Mouse (Mus musculus): ENCODE measurements at regions not wholly inside any gene's neighbourhood (a gene's known extent, or its start where the extent isn't known, plus 50 kb on each side); places are given as distances from the start of the nearest gene placed in this dataset.
"Not testable (repeated sequence)": the region's sequence is repeated elsewhere in the genome, so short reads cannot be mapped to it uniquely, and the experiment has no call there.

DNA sequence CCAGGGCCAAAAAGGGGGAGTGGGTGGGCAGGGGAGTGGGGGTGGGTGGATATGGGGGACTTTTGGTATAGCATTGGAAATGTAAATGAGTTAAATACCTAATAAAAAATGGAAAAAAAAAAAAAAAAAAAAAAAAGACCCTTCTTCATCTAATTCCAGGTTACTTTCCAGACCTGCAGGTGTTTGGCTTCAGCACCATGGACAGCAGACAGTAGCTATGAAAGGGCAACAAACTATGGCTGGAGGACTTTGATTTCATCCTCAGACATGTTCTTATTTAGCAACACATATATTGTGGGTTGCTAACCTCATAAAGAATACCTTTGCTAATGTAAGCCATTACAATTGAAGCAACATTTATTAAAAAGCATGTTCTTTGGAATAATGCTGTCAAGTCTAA, 342.0 kb upstream of the Klhl29 start:
- H3K4me3 ChIP-seq (ENCODE audit: low read depth, low read length); H3K27ac ChIP-seq (ENCODE audit: low read depth, low read length); DNase-seq (ENCODE audit: low spot score); H3K4me2 ChIP-seq (ENCODE audit: low read length); H3K36me3 ChIP-seq (ENCODE audit: control insufficient read depth, insufficient read depth, low read length); H3K27me3 ChIP-seq (replicated peaks; ENCODE audit: control insufficient read depth, insufficient read depth, low read length); H3K9ac ChIP-seq (ENCODE audit: low read length); ATAC-seq; H3K9me3 ChIP-seq (replicated peaks; ENCODE audit: control insufficient read depth, low read length); H3K4me1 ChIP-seq (ENCODE audit: control insufficient read depth, insufficient read depth, low read length): not testable (repeated sequence)

DNA sequence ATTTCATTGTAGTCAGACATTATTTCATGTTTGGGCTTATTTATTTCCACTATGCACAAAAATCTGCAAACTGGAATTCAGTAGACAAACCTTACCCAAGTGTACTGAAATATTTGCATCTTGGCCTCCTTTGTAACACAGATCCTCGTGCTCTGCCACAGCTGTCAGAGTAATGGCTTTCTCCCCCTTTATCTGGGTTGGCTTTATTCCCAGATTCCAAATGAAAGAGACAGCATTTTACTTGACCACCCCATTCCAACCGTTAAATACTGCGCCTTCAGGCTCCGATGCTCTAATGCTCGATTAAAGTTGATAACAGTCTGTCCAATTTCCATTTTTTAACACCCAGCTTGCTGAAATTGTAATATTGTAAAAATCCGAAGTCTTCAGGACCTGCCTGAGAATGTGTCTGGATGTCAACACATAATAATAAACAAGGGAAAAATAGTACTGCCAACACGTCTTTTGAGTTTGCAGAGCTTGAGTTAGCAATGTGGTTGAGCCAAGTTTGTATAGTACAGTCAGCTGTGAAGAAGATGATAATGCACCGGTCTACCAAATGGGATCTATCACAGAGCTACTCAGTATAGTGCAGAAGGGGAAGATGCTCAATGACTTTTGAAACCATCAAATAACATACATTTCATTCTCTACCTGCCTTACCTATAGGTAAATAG, 323.4 kb upstream of the Klhl29 start:
- peak; percentile 77 for DNase-seq (ENCODE audit: low spot score)
- WGBS = 19% methylated on average over 8 of the region's 8 CpGs
- ATAC-seq = peak; percentile 86
- H3K27me3 ChIP-seq (replicated peaks; ENCODE audit: control insufficient read depth, insufficient read depth, low read length) = no peaks in the 10 kb centered on the region
- H3K4me3 ChIP-seq (ENCODE audit: low read depth, low read length) = no peak overlapping the region
- H3K9ac ChIP-seq (ENCODE audit: low read length) = no peak overlapping the region
- H3K9me3 ChIP-seq (replicated peaks; ENCODE audit: control insufficient read depth, low read length) = no peaks in the 10 kb centered on the region
- H3K4me1 ChIP-seq (ENCODE audit: control insufficient read depth, insufficient read depth, low read length) = peaks cover 8% of the 10 kb centered on the region; the same call in 1 of the 2 replicates
- H3K4me2 ChIP-seq (ENCODE audit: low read length) = no peak overlapping the region
- H3K27ac ChIP-seq (ENCODE audit: low read depth, low read length) = no peak overlapping the region
- H3K36me3 ChIP-seq (ENCODE audit: control insufficient read depth, insufficient read depth, low read length) = no peaks in the 10 kb centered on the region

GRCm38 (mm10) chr12:5682182-5682581, 306.7 kb upstream of the Klhl29 start:
- Histone ChIP-seq H3K36me3 (ENCODE audit: control insufficient read depth, insufficient read depth, low read length) (no peaks in the 10 kb centered on the region), H3K9ac (ENCODE audit: low read length) (no peak overlapping the region), H3K27me3 (replicated peaks; ENCODE audit: control insufficient read depth, insufficient read depth, low read length) (no peaks in the 10 kb centered on the region), H3K4me2 (ENCODE audit: low read length) (no peak overlapping the region), H3K4me3 (ENCODE audit: low read depth, low read length) (no peak overlapping the region), H3K27ac (ENCODE audit: low read depth, low read length) (0 out of 2 replicates have a peak overlapping the region, but pooled peaks have one; percentile 5), H3K4me1 (ENCODE audit: control insufficient read depth, insufficient read depth, low read length) (no peaks in the 10 kb centered on the region), H3K9me3 (replicated peaks; ENCODE audit: control insufficient read depth, low read length) (no peaks in the 10 kb centered on the region)
- no peak for ATAC-seq
- WGBS = 62% methylated on average over 5 of the region's 5 CpGs
- peak; percentile 60 for DNase-seq (ENCODE audit: low spot score)

DNA sequence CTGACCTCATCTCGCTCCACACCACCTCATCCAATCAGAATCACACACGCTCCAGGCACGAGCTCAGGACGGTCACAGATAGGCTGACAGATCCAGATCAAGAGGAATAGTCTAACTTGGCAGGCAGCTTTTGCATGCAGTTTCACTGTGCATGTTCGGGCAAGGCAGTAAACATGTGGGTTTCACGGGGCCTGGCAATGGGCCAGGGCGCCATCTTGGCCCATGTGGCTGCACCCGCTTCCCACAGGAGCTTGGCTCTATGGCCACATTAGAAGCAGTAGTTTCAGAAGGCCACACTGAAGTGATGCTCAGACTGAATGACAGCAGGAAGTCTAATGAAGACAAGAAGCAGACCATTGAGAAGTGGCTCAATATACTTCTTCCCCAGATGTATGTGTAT, 302.6 kb upstream of the Klhl29 start:
- DNase-seq (ENCODE audit: low spot score); H3K4me3 ChIP-seq (ENCODE audit: low read depth, low read length); H3K9ac ChIP-seq (ENCODE audit: low read length); ATAC-seq; H3K27me3 ChIP-seq (replicated peaks; ENCODE audit: control insufficient read depth, insufficient read depth, low read length); H3K9me3 ChIP-seq (replicated peaks; ENCODE audit: control insufficient read depth, low read length); H3K4me1 ChIP-seq (ENCODE audit: control insufficient read depth, insufficient read depth, low read length); H3K4me2 ChIP-seq (ENCODE audit: low read length); H3K36me3 ChIP-seq (ENCODE audit: control insufficient read depth, insufficient read depth, low read length); H3K27ac ChIP-seq (ENCODE audit: low read depth, low read length): not testable (repeated sequence)
- 87% methylated on average over 8 of the region's 8 CpGs for WGBS

GRCm38 (mm10) chr12:5668486-5668885, 293.0 kb upstream of the Klhl29 start:
- no peak for ATAC-seq
- no peaks in the 10 kb centered on the region for H3K36me3 ChIP-seq (ENCODE audit: control insufficient read depth, insufficient read depth, low read length)

GRCm38 (mm10) chr12:5637571-5638275, 262.2 kb upstream of the Klhl29 start:
- Histone ChIP-seq H3K4me3 (ENCODE audit: low read depth, low read length) (no peak overlapping the region), H3K4me2 (ENCODE audit: low read length) (no peak overlapping the region), H3K9me3 (replicated peaks; ENCODE audit: control insufficient read depth, low read length) (no peaks in the 10 kb centered on the region), H3K4me1 (ENCODE audit: control insufficient read depth, insufficient read depth, low read length) (0 out of 2 replicates have a peak, but pooled peaks cover 3% of the 10 kb centered on the region), H3K9ac (ENCODE audit: low read length) (no peak overlapping the region), H3K36me3 (ENCODE audit: control insufficient read depth, insufficient read depth, low read length) (no peaks in the 10 kb centered on the region), H3K27ac (ENCODE audit: low read depth, low read length) (peak overlapping the region; percentile 1; the same call in 1 of the 2 replicates), H3K27me3 (replicated peaks; ENCODE audit: control insufficient read depth, insufficient read depth, low read length) (no peaks in the 10 kb centered on the region)
- DNase-seq (ENCODE audit: low spot score) = peak; percentile 75
- peak; percentile 91 for ATAC-seq
- WGBS = 62% methylated on average over 9 of the region's 9 CpGs

More at GRCm38 (mm10) chr12:5668486-5668885, 293.0 kb upstream of the Klhl29 start:
- Histone ChIP-seq H3K4me1 (ENCODE audit: control insufficient read depth, insufficient read depth, low read length) (no peaks in the 10 kb centered on the region), H3K9me3 (replicated peaks; ENCODE audit: control insufficient read depth, low read length) (no peaks in the 10 kb centered on the region), H3K9ac (ENCODE audit: low read length) (no peak overlapping the region), H3K4me3 (ENCODE audit: low read depth, low read length) (no peak overlapping the region), H3K27me3 (replicated peaks; ENCODE audit: control insufficient read depth, insufficient read depth, low read length) (no peaks in the 10 kb centered on the region), H3K4me2 (ENCODE audit: low read length) (no peak overlapping the region), H3K27ac (ENCODE audit: low read depth, low read length) (no peak overlapping the region)
- DNase-seq (ENCODE audit: low spot score) = no peak
- 82% methylated on average over 3 of the region's 3 CpGs for WGBS

GRCm38 (mm10) chr12:5633971-5634370, 258.5 kb upstream of the Klhl29 start:
- no peak overlapping the region for H3K27ac ChIP-seq (ENCODE audit: low read depth, low read length)
- no peak overlapping the region for H3K4me2 ChIP-seq (ENCODE audit: low read length)
- H3K27me3 ChIP-seq (replicated peaks; ENCODE audit: control insufficient read depth, insufficient read depth, low read length) = no peaks in the 10 kb centered on the region
- no peak overlapping the region for H3K4me3 ChIP-seq (ENCODE audit: low read depth, low read length)
- H3K9me3 ChIP-seq (replicated peaks; ENCODE audit: control insufficient read depth, low read length) = no peaks in the 10 kb centered on the region
- 0 out of 2 replicates have a peak, but pooled peaks cover 3% of the 10 kb centered on the region for H3K4me1 ChIP-seq (ENCODE audit: control insufficient read depth, insufficient read depth, low read length)
- no peak overlapping the region for H3K9ac ChIP-seq (ENCODE audit: low read length)
- DNase-seq (ENCODE audit: low spot score) = peak; percentile 3
- 65% methylated on average over 3 of the region's 3 CpGs for WGBS
- no peak for ATAC-seq
- no peaks in the 10 kb centered on the region for H3K36me3 ChIP-seq (ENCODE audit: control insufficient read depth, insufficient read depth, low read length)

- Histone ChIP-seq H3K4me3 (ENCODE audit: low read depth, low read length) (no peak overlapping the region), H3K4me2 (ENCODE audit: low read length) (no peak overlapping the region), H3K36me3 (ENCODE audit: control insufficient read depth, insufficient read depth, low read length) (no peaks in the 10 kb centered on the region), H3K9ac (ENCODE audit: low read length) (no peak overlapping the region), H3K27ac (ENCODE audit: low read depth, low read length) (no peak overlapping the region), H3K9me3 (replicated peaks; ENCODE audit: control insufficient read depth, low read length) (no peaks in the 10 kb centered on the region), H3K4me1 (ENCODE audit: control insufficient read depth, insufficient read depth, low read length) (no peaks in the 10 kb centered on the region), H3K27me3 (replicated peaks; ENCODE audit: control insufficient read depth, insufficient read depth, low read length) (no peaks in the 10 kb centered on the region)
- ATAC-seq (peak; percentile 10; the same call in 1 of the 2 replicates), DNase-seq (ENCODE audit: low spot score) (no peak)
- 35% methylated on average over 9 of the region's 9 CpGs for WGBS
Measured at GRCm38 (mm10) chr12:5601084-5601654, 225.7 kb upstream of the Klhl29 start.

DNA sequence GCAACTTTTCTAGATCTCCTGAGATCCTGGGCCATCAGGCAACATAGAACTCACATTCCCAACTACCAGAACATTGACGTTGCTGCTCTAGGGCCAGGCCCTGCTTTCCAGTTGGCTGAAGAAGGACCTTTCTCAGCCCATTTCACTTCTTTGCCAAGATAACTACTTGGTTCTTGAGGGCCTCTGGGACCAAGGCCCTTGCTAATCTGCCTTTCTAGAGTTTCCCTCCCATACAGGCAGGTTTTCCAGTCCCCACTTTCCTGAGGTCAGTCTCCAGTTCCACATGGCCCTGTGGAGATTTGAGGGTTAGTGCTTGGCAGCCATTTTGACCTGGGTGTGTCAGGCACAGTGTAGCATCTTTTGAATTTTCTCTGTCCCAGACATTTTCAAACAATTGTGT, 223.9 kb upstream of the Klhl29 start:
- no peaks in the 10 kb centered on the region for H3K9me3 ChIP-seq (replicated peaks; ENCODE audit: control insufficient read depth, low read length)
- 87% methylated on average over 1 of the region's 1 CpGs for WGBS

More for the DNA sequence above, 223.9 kb upstream of the Klhl29 start:
- no peak overlapping the region for H3K4me2 ChIP-seq (ENCODE audit: low read length)
- no peaks in the 10 kb centered on the region for H3K36me3 ChIP-seq (ENCODE audit: control insufficient read depth, insufficient read depth, low read length)
- H3K9ac ChIP-seq (ENCODE audit: low read length) = no peak overlapping the region
- no peak overlapping the region for H3K27ac ChIP-seq (ENCODE audit: low read depth, low read length)
- ATAC-seq (no peak), DNase-seq (ENCODE audit: low spot score) (no peak)
- H3K4me3 ChIP-seq (ENCODE audit: low read depth, low read length) = no peak overlapping the region
- no peaks in the 10 kb centered on the region for H3K4me1 ChIP-seq (ENCODE audit: control insufficient read depth, insufficient read depth, low read length)
- no peaks in the 10 kb centered on the region for H3K27me3 ChIP-seq (replicated peaks; ENCODE audit: control insufficient read depth, insufficient read depth, low read length)

All from forebrain, embryonic 14.5 days (tissue).